Mouse (Mus musculus): ENCODE measurements around the gene AI661453.

- TF ChIP-seq CTCF (conservative IDR thresholded peaks at IDR 0.05; ENCODE audit: low read length) (no peak), POU5F1 (IDR thresholded peaks at IDR 0.05; ENCODE audit: borderline replicate concordance, low read length) (no peak), NANOG (IDR thresholded peaks at IDR 0.05; ENCODE audit: borderline replicate concordance, low read length) (no peak)
These were observed 38.8 kb downstream of the AI661453 start for GRCm38 (mm10) chr17:47475181-47475580.
